Mouse (Mus musculus) MEL (cell line): Measurements from ENCODE around the gene Kank3. TPM values are rescaled to one million over a fixed set of nuclear protein-coding genes. Genes with fewer than 3 reads are reported as not detected.

Experiments
- DNase-seq: peaks from one replicate; pipeline ENCODE4 v3.0.0; 2011; ENCODE audit warnings: low read depth, low spot score
- H3K27ac ChIP-seq: 2 replicates; pipeline ENCODE4 v1.5.1; 2012; ENCODE audit warnings: low read depth, mild to moderate bottlenecking, control low read depth, low read length, moderate library complexity; ENCODE audit not compliant: control insufficient read depth
- H3K27me3 ChIP-seq, 2 experiments: fragments of 150-350 bp in 1 of 2; sonication (generic) in 1 of 2; 2 replicates each; pipeline ENCODE4 v1.6.1; 2012; ENCODE audit warnings: low read length in 2 of 2, mild to moderate bottlenecking in 2 of 2, improper control_type of control experiment in 1 of 2, moderate library complexity in 1 of 2; ENCODE audit not compliant: insufficient read depth in 2 of 2, control insufficient read depth in 1 of 2
- H3K36me3 ChIP-seq, 2 experiments: 2 replicates each; pipeline ENCODE4 v1.6.1; 2012 to 2014; ENCODE audit warnings: low read length in 2 of 2, improper control_type of control experiment in 1 of 2, inconsistent platforms in 1 of 2, mild to moderate bottlenecking in 1 of 2; ENCODE audit not compliant: insufficient read depth in 2 of 2, control insufficient read depth in 1 of 2
- H3K4me1 ChIP-seq, 2 experiments: fragments of 150-350 bp in 1 of 2; sonication (generic) in 1 of 2; 2 replicates each; pipeline ENCODE4 v1.6.1; 2012; ENCODE audit warnings: low read length in 2 of 2, improper control_type of control experiment in 1 of 2, mild to moderate bottlenecking in 1 of 2; ENCODE audit not compliant: insufficient read depth in 2 of 2, control insufficient read depth in 1 of 2
- H3K4me3 ChIP-seq, 2 experiments: fragments of 150-350 bp in 1 of 2; sonication (generic) in 1 of 2; 2 replicates each; pipeline ENCODE4 v1.5.1; 2012; ENCODE audit warnings: low read depth in 2 of 2, low read length in 2 of 2, mild to moderate bottlenecking in 2 of 2, moderate library complexity in 2 of 2, control low read depth in 1 of 2, improper control_type of control experiment in 1 of 2; ENCODE audit not compliant: control insufficient read depth in 1 of 2, insufficient read depth in 1 of 2
- H3K79me2 ChIP-seq: 2 replicates; pipeline ENCODE4 v1.6.1; 2012; ENCODE audit warnings: mild to moderate bottlenecking, low read length, moderate library complexity; ENCODE audit not compliant: control insufficient read depth, poor library complexity, insufficient read depth
- H3K9ac ChIP-seq: 2 replicates; pipeline ENCODE4 v1.6.1; 2012; ENCODE audit warnings: low read depth, mild to moderate bottlenecking, control low read depth, low read length, moderate library complexity; ENCODE audit not compliant: control insufficient read depth, poor library complexity, severe bottlenecking
- H3K9me3 ChIP-seq: fragments of 150-350 bp; sonication (generic); replicated peaks from 2 replicates; pipeline ENCODE4 v1.6.1; 2012; ENCODE audit warnings: mild to moderate bottlenecking, low read length, improper control_type of control experiment, moderate library complexity; ENCODE audit not compliant: insufficient read depth
- BHLHE40 ChIP-seq: IDR thresholded peaks from 2 replicates; pipeline ENCODE4 v1.6.1; 2012; ENCODE audit warnings: low read depth, mild to moderate bottlenecking, inconsistent platforms, low read length, improper control_type of control experiment, borderline replicate concordance
- CHD1 ChIP-seq: IDR thresholded peaks from 2 replicates; pipeline ENCODE4 v1.6.1; 2012; ENCODE audit warnings: low read depth, mild to moderate bottlenecking, inconsistent platforms, low read length, improper control_type of control experiment
- EP300 ChIP-seq, 2 experiments: IDR thresholded peaks; 2 replicates each; pipeline ENCODE4 v1.6.1; 2011; ENCODE audit warnings: improper control_type of control experiment in 2 of 2, low read length in 2 of 2, low read depth in 1 of 2, mild to moderate bottlenecking in 1 of 2
- ETS1 ChIP-seq: IDR thresholded peaks from 2 replicates; pipeline ENCODE4 v1.6.1; 2012; ENCODE audit warnings: low read depth, mild to moderate bottlenecking, inconsistent platforms, low read length, improper control_type of control experiment, moderate library complexity
- GABPA ChIP-seq: IDR thresholded peaks from 2 replicates; pipeline ENCODE4 v1.6.1; 2012; ENCODE audit warnings: low read depth, mild to moderate bottlenecking, inconsistent platforms, low read length, improper control_type of control experiment, moderate library complexity
- HCFC1 ChIP-seq: IDR thresholded peaks from 2 replicates; pipeline ENCODE4 v1.6.1; 2012; ENCODE audit warnings: low read depth, mild to moderate bottlenecking, inconsistent platforms, low read length, improper control_type of control experiment, moderate library complexity
- KAT2A ChIP-seq: conservative IDR thresholded peaks from 2 replicates; pipeline ENCODE4 v1.6.1; 2012; ENCODE audit warnings: low read depth, low read length, improper control_type of control experiment, inconsistent platforms
- MAZ ChIP-seq: IDR thresholded peaks from 2 replicates; pipeline ENCODE4 v1.6.1; 2012; ENCODE audit warnings: low read depth, mild to moderate bottlenecking, inconsistent platforms, low read length, improper control_type of control experiment
- MEF2A ChIP-seq: IDR thresholded peaks from 2 replicates; pipeline ENCODE4 v1.6.1; 2014; ENCODE audit warnings: low read depth, mild to moderate bottlenecking, inconsistent platforms, low read length, improper control_type of control experiment; ENCODE audit not compliant: poor library complexity, insufficient replicate concordance, severe bottlenecking; ENCODE audit errors: extremely low read depth
- MXI1 ChIP-seq: IDR thresholded peaks from 2 replicates; pipeline ENCODE4 v1.6.1; 2011; ENCODE audit warnings: mild to moderate bottlenecking, low read depth, low read length, improper control_type of control experiment
- NELFE ChIP-seq: IDR thresholded peaks from 2 replicates; pipeline ENCODE4 v1.6.1; 2011; ENCODE audit warnings: low read depth, low read length, improper control_type of control experiment
- NRF1 ChIP-seq: IDR thresholded peaks from 2 replicates; pipeline ENCODE4 v1.6.1; 2014; ENCODE audit warnings: low read depth, mild to moderate bottlenecking, inconsistent platforms, low read length, improper control_type of control experiment, moderate library complexity; ENCODE audit not compliant: poor library complexity, insufficient read depth, severe bottlenecking
- POLR2A ChIP-seq, 2 experiments: IDR thresholded peaks; 2 replicates each; pipeline ENCODE4 v1.6.1; 2011 to 2012; ENCODE audit warnings: low read length in 2 of 2, mild to moderate bottlenecking in 2 of 2, control low read depth in 1 of 2, improper control_type of control experiment in 1 of 2, low read depth in 1 of 2, moderate library complexity in 1 of 2; ENCODE audit not compliant: control insufficient read depth in 1 of 2, insufficient read depth in 1 of 2, poor library complexity in 1 of 2
- POLR2AphosphoS2 ChIP-seq: IDR thresholded peaks from 2 replicates; pipeline ENCODE4 v1.6.1; 2011; ENCODE audit warnings: low read length, improper control_type of control experiment
- POLR2AphosphoS5 ChIP-seq: IDR thresholded peaks from 2 replicates; pipeline ENCODE4 v1.6.1; 2012; ENCODE audit warnings: low read depth, borderline replicate concordance, mild to moderate bottlenecking, inconsistent platforms, low read length, moderate library complexity, mixed read lengths
- SIN3A ChIP-seq: IDR thresholded peaks from 2 replicates; pipeline ENCODE4 v1.6.1; 2012; ENCODE audit warnings: low read length, improper control_type of control experiment, inconsistent platforms
- TBP ChIP-seq: IDR thresholded peaks from 2 replicates; pipeline ENCODE4 v1.8.0; 2011; ENCODE audit warnings: low read depth, low read length, improper control_type of control experiment
- TCF12 ChIP-seq: IDR thresholded peaks from 2 replicates; pipeline ENCODE4 v1.6.1; 2014; ENCODE audit warnings: low read depth, mild to moderate bottlenecking, inconsistent platforms, low read length, improper control_type of control experiment, moderate library complexity
- USF1 ChIP-seq: IDR thresholded peaks from 2 replicates; pipeline ENCODE4 v1.6.1; 2014; ENCODE audit warnings: low read depth, mild to moderate bottlenecking, inconsistent platforms, low read length, improper control_type of control experiment, moderate library complexity
- ZKSCAN1 ChIP-seq: IDR thresholded peaks from 2 replicates; pipeline ENCODE4 v1.6.1; 2012; ENCODE audit warnings: low read depth, mild to moderate bottlenecking, inconsistent platforms, low read length, improper control_type of control experiment, moderate library complexity
- polyA plus RNA-seq, 2 experiments: library from polyadenylated mRNA; stranded (reverse) in 1 of 2; unstranded in 1 of 2; fragments of >175 nt in 1 of 2; fragments of >200 nt in 1 of 2; gene quantifications; 2 replicates each; pipeline versions ENCODE4 v1.2.1 to v1.2.4; 2012; ENCODE audit warnings: low replicate concordance in 2 of 2, low read depth in 1 of 2; ENCODE audit not compliant: insufficient read length in 2 of 2, insufficient read depth in 1 of 2, missing spikeins in 1 of 2
- total RNA-seq: library from RNA; depleted of rRNA; stranded (reverse); fragments of 300-350 nt; gene quantifications from 2 replicates; pipeline ENCODE4 v1.2.3, GENCODE M21; 2012

Gene Kank3
- total and polyA plus RNA-seq, 3 experiments = 5.2 to 5.5 TPM; not detected in 1

GRCm38 (mm10) chr17:33829561-33829960 lies 19.2 kb downstream of the Kank3 start:
- TF ChIP-seq POLR2AphosphoS2 = no peak
- TF ChIP-seq ZKSCAN1 = no peak
- TF ChIP-seq MAZ = no peak
- TF ChIP-seq ETS1 = no peak
- no peak for TF ChIP-seq EP300 (IDR thresholded peaks at IDR 0.05; ENCODE audit: low read depth in 1 of 2, low read length in 2 of 2)
- no peak for TF ChIP-seq USF1
- TF ChIP-seq, all 39 proteins: peak for 0

DNA sequence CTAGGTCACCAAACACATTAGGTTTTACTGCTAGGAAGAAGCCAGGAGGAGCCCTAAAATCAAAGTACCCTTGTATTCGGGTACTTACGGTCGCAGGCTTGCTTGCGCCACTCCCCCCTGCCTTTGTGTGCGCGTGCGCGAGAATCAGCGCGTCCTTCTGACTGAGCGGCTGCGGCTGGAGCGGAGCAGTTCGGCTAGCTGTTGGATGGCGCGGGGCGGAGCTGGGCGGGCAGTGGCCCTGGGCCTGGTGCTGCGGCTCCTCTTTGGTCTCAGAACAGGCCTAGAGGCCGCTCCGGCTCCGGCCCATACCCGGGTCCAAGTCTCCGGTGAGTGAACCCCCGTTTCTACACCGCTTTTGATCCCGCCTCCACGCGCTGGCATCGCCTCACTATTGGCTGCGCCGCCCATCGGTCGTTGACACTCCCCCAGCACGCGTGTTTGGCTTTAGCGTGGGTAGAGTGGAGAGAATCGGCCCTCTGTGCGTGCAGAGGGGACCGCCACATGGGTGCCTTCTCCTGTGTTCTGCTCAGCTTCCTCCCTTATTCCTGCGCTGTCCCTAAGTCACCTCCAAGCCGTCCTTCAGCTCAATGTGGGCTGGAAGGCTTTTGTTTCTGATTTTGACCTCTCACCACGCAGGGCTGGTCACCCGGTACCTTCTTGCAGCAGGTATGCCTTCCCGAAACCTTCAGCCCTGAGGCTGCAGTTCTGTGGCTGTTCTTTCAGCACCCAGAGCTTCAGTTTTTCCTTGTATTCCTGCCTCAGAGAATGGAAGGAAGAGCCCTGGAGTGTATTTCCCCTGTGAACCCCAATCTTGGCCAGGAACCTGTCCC lies 32.9 kb downstream of the Kank3 start, which contains the start of gene Cd320:
Cd320 (plus strand) TSS at position 126 of the 830 bp plus-strand sequence.
- H3K36me3 ChIP-seq = peaks cover 0 to 10% of the 10 kb centered on the region in 2 experiments; a peak in 2 of 4 replicates
- DNase-seq = peak; percentile 95
- H3K79me2 ChIP-seq = peaks cover 4% of the 10 kb centered on the region; the same call in 1 of the 2 replicates
- H3K4me3 ChIP-seq = peak within 1 kb of the TSS; percentile 83 to 84
- peak within 1 kb of the TSS; percentile 73 for H3K9ac ChIP-seq
- peaks cover 2 to 11% of the 10 kb centered on the region in 2 experiments; a peak in 3 of 4 replicates for H3K4me1 ChIP-seq
- no peaks in the 10 kb centered on the region for H3K9me3 ChIP-seq
- H3K27me3 ChIP-seq = no peaks in the 10 kb centered on the region
- TF ChIP-seq CHD1 (no peak), GABPA (peak; percentile 53; the same call in 1 of the 2 replicates), BHLHE40 (0 out of 2 replicates have a peak, but pooled peaks have one; percentile 9), ZKSCAN1 (no peak), MEF2A (no peak), TCF12 (peak; percentile 45; the same call in 1 of the 2 replicates), POLR2AphosphoS5 (no peak), SIN3A (peak; percentile 76; the same call in 1 of the 2 replicates), POLR2A (IDR thresholded peaks at IDR 0.05; ENCODE audit: control insufficient read depth in 1 of 2, insufficient read depth in 1 of 2, low read depth in 1 of 2, low read length in 2 of 2, poor library complexity in 1 of 2) (peak; percentile 51 to 72; a peak in 2 of 4 replicates), TBP (0 out of 2 replicates have a peak, but pooled peaks have one; percentile 5), KAT2A (no peak), NELFE (peak; percentile 78), MAZ (peak; percentile 69), MXI1 (peak; percentile 99), HCFC1 (peak; percentile 78), NRF1 (peak; percentile 90)
- H3K27ac ChIP-seq = no peak within 1 kb of the TSS

More at GRCm38 (mm10) chr17:33829561-33829960, 19.2 kb downstream of the Kank3 start:
- Histone ChIP-seq H3K79me2 (peaks cover 23% of the 10 kb centered on the region), H3K9me3 (no peaks in the 10 kb centered on the region), H3K27ac (no peak overlapping the region), H3K4me3 (no peak overlapping the region), H3K27me3 (no peaks in the 10 kb centered on the region), H3K36me3 (peaks cover 13% of the 10 kb centered on the region in 2 experiments), H3K9ac (no peak overlapping the region), H3K4me1 (peaks cover 0 to 5% of the 10 kb centered on the region in 2 experiments; a peak in 2 of 4 replicates)
- no peak for DNase-seq
